Mouse (Mus musculus) CH12.LX (cell line): Measurements from ENCODE around the gene Wnk2.

Experiments used
- CTCF ChIP-seq, 2 experiments: IDR thresholded peaks in 1 of 2; conservative IDR thresholded peaks in 1 of 2; 2 replicates each; pipeline ENCODE4 v1.5.1; 2011 to 2012; ENCODE audit warnings: low read depth in 2 of 2, low read length in 2 of 2, improper control_type of control experiment in 1 of 2, inconsistent platforms in 1 of 2, mild to moderate bottlenecking in 1 of 2, moderate library complexity in 1 of 2
- E2F4 ChIP-seq: IDR thresholded peaks from 2 replicates; pipeline ENCODE4 v1.6.1; 2011; ENCODE audit warnings: low read depth, low read length, improper control_type of control experiment; ENCODE audit not compliant: insufficient replicate concordance
- EP300 ChIP-seq: IDR thresholded peaks from 2 replicates; pipeline ENCODE4 v1.6.1; 2011; ENCODE audit warnings: low read length, improper control_type of control experiment
- GABPA ChIP-seq: IDR thresholded peaks from 2 replicates; pipeline ENCODE4 v1.6.1; 2012; ENCODE audit warnings: low read depth, low read length, improper control_type of control experiment, inconsistent platforms; ENCODE audit not compliant: insufficient replicate concordance
- HCFC1 ChIP-seq: IDR thresholded peaks from 2 replicates; pipeline ENCODE4 v1.6.1; 2012; ENCODE audit warnings: low read depth, mild to moderate bottlenecking, inconsistent platforms, low read length, improper control_type of control experiment
- KAT2A ChIP-seq: IDR thresholded peaks from 2 replicates; pipeline ENCODE4 v1.6.1; 2012; ENCODE audit warnings: low read length, improper control_type of control experiment, inconsistent platforms; ENCODE audit not compliant: insufficient replicate concordance
- MAX ChIP-seq: IDR thresholded peaks from 2 replicates; pipeline ENCODE4 v1.6.1; 2011; ENCODE audit warnings: low read length, improper control_type of control experiment
- MXI1 ChIP-seq: IDR thresholded peaks from 2 replicates; pipeline ENCODE4 v1.6.1; 2011; ENCODE audit warnings: mild to moderate bottlenecking, low read depth, low read length, improper control_type of control experiment
- POLR2A ChIP-seq: IDR thresholded peaks from 2 replicates; pipeline ENCODE4 v1.6.1; 2011; ENCODE audit warnings: low read depth, mild to moderate bottlenecking, improper control_type of control experiment, low read length
- USF1 ChIP-seq: IDR thresholded peaks from 2 replicates; pipeline ENCODE4 v1.6.1; 2014; ENCODE audit warnings: low read depth, mild to moderate bottlenecking, inconsistent platforms, low read length, improper control_type of control experiment
- USF2 ChIP-seq: conservative IDR thresholded peaks from 2 replicates; pipeline ENCODE4 v1.6.1; 2011; ENCODE audit warnings: low read depth, low read length, improper control_type of control experiment
- ZNF384 ChIP-seq: IDR thresholded peaks from 2 replicates; pipeline ENCODE4 v1.6.1; 2012; ENCODE audit warnings: low read depth, low read length, improper control_type of control experiment, inconsistent platforms

DNA sequence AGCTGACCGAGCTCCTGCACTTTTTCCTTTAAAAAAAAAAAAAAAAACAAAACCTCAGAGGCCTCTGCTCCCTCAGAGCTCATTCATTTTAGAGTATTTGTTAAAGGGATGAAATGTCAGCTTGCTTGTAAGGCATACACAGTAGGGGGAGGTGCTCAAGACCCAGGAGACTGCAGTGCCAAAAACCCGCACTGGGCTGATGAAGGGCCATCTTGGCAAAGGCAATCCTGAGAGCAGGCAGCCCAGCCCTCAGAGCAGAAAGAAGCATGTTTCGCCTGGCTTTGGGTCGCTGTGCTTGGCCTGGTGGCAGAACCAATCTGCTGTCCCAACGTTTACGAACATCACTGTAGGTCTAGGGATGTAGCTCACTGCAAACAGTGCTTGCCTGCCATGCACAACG lies 44.6 kb downstream of the Wnk2 start:
- TF ChIP-seq CTCF (conservative IDR thresholded peaks at IDR 0.05 in 1 of 2, IDR thresholded peaks at IDR 0.05 in 1 of 2; ENCODE audit: low read depth in 2 of 2, low read length in 2 of 2) = no peak
- TF ChIP-seq MXI1 = no peak
- TF ChIP-seq USF2 = no peak
- TF ChIP-seq GABPA = no peak
- TF ChIP-seq HCFC1 = no peak
- no peak for TF ChIP-seq E2F4
- no peak for TF ChIP-seq ZNF384
- no peak for TF ChIP-seq KAT2A
- no peak for TF ChIP-seq POLR2A
- TF ChIP-seq USF1 = no peak
- no peak for TF ChIP-seq MAX
- no peak for TF ChIP-seq EP300
